Mouse (Mus musculus) cerebellum, adult 2 months (tissue): Measurements from ENCODE around the gene Vstm2l.

Experiments
- CTCF ChIP-seq: fragments of 200-500 bp; IDR thresholded peaks from 2 replicates; pipeline ENCODE4 v1.5.1; 2011; ENCODE audit warnings: low read depth, mild to moderate bottlenecking, control low read depth, low read length, moderate library complexity, borderline replicate concordance; ENCODE audit not compliant: insufficient read depth
- POLR2A ChIP-seq: fragments of 200-500 bp; IDR thresholded peaks from 2 replicates; pipeline ENCODE4 v1.6.1; 2011; ENCODE audit warnings: low read length, control low read depth, borderline replicate concordance; ENCODE audit not compliant: insufficient read depth

DNA sequence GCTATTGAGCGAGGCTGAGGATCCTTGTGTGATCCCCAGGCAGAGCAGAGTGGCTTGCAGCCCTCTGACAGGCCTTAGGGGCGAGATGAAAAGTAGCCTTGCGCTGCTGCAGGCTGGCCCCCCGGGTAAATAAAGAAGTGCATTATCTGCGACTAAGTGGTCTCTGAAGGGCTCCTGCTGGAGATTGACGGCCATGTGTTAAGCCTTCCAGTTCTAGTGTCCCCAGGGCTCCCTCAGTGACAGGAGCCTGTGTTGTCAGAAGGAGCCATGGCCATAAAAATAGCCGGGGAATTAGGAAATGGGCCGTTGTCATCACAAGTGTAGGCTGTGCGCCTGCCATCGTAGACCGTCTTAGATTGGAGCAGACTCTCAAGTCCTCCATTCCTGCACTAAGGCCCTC lies 32.5 kb upstream of the Vstm2l start:
- TF ChIP-seq CTCF: no peak
- no peak for TF ChIP-seq POLR2A
